Mouse (Mus musculus): ENCODE measurements around the gene Slc11a1.

DNA sequence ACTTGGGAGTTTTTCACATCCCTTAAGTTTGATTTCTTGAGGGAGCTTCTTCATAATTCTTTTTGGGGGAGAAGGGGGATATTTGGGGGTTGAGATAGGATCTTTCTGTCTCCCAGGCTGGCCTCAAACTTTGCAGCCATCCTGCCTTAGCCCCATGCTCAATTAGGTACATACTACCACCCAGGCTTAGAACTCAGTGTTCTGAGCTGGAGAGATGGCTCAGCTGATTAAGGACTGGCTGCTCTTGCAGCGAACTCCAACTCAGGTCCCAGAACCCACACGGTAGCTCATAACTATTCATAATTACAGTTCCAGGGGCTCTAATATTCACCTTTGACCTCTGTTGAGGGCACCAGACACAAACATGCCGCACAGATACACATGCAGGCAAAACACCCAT lies 40.4 kb upstream of the Slc11a1 start:
- TF ChIP-seq EP300 (IDR thresholded peaks at IDR 0.05; ENCODE audit: low read depth) (no peak), CTCF (IDR thresholded peaks at IDR 0.05; ENCODE audit: low read depth) (no peak)

Data from heart, postnatal 0 days (tissue).